Mouse (Mus musculus) right cerebral cortex, postnatal 36 days (tissue): ENCODE results near the gene Syde2.

Experiments used
- DNase-seq, 2 experiments: peaks; one replicate each; pipeline ENCODE4 v3.0.0; 2022; ENCODE audit warnings: low spot score in 2 of 2, mixed read lengths in 1 of 2

The Syde2 gene

DNA sequence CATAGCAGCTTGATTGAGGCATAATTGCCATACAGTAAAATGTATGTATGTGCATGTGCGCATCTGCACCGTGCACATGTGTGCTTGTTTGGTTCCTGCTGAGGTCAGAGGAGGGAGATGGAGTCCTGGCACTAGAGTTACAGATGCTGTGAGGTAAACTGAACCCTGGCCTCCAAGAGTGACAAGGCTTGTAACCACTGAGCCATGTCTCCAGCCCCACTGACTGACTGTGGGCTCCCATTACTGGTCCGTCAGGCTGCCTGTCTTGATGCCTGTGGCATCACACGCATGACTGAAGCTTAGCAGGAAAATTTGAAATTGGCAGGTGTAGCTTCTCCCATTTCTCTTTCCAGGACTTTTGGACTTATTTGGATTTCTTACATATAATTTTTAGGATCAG lies 23.1 kb downstream of the Syde2 start:
- no peak for DNase-seq

GRCm38 (mm10) chr3:146011544-146012218 lies 24.0 kb downstream of the Syde2 start:
- no peak for DNase-seq

DNA sequence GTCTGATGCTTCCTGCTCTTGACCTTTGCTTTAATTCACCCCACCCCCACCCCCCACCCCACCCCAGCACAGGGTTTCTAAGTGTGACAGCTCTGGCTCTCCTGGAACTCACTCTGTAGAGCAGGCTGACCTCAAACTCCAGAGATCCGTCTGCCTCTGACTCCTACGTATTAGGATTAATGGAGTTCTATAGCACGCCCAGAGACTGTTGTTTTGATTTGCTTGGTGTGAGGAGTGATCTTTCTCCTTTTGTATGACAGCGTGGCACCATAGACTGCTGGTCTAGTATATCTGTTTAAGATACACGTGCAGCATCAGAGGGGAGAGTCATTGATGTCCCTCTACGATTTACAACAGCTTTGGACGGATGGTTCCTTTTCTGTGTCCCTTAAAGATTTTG lies 25.8 kb downstream of the Syde2 start:
- DNase-seq, result no peak

GRCm38 (mm10) chr3:146014321-146014720 lies 26.7 kb downstream of the Syde2 start:
- no peak for DNase-seq

DNA sequence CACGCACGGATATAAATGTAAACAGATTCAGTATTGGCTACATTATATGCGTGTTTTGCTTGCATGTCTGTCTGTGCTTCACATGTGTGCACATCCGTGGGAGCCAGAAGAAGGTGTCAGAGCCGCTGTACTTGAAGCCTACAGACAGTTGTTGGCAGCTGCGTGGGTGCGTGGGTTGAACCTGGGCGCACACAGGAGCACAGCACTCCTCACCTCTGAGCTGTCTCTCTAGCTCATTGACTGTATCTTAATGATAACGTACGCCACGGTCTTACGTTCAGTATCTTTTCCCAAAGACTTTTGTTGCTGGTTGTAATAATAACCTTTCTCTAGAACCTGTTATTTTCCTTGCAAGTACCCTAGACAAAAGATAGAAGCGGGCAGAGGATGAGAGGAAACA lies 29.3 kb downstream of the Syde2 start:
- no peak for DNase-seq

DNA sequence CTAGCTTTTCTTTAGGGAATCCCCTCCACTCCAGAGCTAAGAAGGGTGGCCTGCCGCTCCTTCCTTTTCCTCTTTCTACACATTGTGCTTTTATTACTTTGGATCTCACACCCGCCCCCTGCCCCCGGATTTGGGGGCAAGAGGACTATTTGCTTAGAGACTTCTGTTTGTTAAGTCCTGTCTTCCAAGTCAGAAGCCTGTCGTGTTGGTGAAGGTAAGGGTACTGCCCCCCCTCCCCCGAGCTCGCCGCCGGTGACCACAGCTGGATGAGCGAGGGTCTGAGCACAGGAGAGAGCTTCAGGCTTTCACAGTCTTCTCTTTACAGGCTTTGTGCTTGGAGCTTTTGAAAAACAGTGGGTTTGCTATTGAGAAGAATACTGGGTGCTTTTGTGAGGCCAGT lies 29.9 kb downstream of the Syde2 start:
- DNase-seq, result no peak

DNA sequence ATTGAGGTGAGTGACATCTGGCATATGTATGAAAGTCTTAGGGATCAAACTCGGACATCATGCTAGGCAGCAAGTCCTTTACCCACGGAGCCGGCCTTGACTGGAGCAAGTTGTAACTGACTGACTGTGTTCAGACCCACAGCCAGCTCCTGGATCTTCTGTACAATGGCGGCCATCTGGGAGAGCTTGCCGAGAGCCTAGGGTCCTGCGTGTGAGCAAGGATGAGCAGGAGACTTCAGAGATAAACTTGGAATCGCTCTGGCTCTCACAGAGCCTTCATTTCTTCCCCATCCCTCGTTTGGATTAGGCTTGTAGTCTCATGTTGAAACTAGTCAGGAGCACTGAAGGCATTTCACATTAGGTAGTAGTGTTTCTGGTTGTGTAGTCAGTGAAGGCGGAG lies 34.6 kb downstream of the Syde2 start:
- DNase-seq, result no peak

DNA sequence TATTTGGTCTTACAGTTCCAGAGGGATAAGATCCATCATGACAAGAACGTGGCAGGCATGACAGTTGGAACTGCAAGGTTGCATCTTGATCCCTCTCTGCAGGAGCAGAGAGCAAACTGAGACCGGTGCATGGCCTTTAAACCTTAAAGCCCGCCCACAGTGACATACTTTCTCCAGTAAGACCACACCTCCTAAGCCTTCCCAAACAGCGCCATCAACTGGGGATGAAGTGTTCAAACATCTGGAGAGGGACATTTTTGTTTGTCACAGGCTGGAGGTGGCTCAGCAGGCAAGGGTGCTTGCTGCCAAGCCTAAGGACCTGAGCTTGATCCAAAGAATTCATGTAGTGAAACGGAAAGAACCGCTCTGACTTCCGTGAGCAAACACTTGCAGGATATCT lies 37.1 kb downstream of the Syde2 start:
- DNase-seq, result no peak

- DNase-seq, result no peak
These were observed 37.8 kb downstream of the Syde2 start for GRCm38 (mm10) chr3:146025499-146025898.

- no peak for DNase-seq
These were observed 39.4 kb downstream of the Syde2 start for GRCm38 (mm10) chr3:146027116-146027515.

GRCm38 (mm10) chr3:146028406-146028805 lies 40.7 kb downstream of the Syde2 start:
- DNase-seq, result no peak

DNA sequence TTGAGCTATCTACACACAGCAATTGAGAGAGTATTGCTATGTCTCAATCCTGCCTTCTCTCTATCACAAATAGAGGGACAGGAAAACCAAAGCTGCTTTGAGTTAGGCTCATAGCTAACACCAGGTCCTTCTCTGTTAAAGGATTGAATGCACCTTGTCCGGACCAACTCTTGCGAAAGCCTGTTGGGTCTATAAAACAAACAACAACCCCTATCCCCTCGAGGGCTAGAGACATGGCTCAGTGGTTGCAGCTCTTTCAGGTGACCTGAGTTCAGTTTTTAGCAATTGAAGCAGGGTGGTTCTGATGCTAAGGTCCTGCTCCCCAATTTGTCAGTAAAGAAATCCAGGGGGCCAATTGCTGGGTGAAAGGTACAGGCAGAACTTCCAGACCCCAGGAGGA lies 41.6 kb downstream of the Syde2 start:
- no peak for DNase-seq

DNA sequence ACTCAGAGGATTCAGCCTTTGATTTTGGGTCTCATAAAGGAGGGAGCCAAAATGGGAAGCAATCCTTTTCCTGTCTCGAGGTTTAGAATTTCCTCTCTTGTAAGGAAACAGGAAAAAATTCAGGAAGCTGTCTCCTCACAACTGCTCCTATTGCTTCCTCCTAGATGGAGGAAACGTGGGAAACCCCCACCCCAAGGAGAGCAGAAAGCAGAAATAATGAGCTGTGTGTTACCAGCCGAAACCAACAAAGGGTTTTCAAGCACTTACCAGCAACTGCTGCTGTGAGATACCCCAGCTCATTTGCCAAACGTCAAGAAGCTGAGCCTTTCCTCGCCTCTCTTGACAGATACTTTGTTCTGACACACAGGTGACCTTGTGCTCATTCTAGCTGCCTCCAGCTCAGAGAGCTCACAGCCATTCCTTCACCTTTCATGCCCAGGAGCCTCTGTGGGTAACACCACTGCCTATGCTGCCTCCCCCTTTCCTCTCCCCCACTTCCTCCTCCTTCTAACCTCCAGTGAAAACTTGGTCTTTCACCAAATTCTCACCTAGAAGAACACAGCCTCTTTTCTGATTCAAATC lies 42.7 kb downstream of the Syde2 start:
- no peak for DNase-seq

DNA sequence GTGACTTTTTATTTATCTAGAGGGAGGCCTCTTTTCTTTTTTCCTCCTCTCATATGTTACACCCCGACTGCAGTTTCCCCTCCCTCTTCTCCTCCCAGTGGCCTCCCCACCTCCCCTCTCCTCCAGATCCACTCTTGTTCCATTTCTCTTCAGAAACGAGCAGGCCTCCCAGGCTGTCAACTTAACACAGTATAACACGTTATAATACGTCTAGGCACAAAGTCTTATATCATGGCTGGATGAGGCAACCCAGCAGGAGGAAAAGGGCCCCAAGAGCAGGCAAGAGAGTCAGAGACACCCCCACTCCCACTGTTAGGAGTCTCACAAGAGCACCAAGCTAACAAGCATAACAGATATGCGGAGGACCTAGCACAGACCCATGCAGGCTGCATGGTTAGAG lies 45.3 kb downstream of the Syde2 start:
- DNase-seq, result no peak

GRCm38 (mm10) chr3:146037906-146038305 lies 50.2 kb downstream of the Syde2 start:
- DNase-seq, result no peak

- DNase-seq, result no peak
These were observed 51.6 kb downstream of the Syde2 start for GRCm38 (mm10) chr3:146039132-146039903.

GRCm38 (mm10) chr3:146041382-146041781 lies 53.7 kb downstream of the Syde2 start:
- DNase-seq, result no peak

GRCm38 (mm10) chr3:146044977-146045376 lies 57.3 kb downstream of the Syde2 start:
- no peak for DNase-seq

- DNase-seq, result no peak
These were observed 58.4 kb downstream of the Syde2 start for GRCm38 (mm10) chr3:146046076-146046475.

DNA sequence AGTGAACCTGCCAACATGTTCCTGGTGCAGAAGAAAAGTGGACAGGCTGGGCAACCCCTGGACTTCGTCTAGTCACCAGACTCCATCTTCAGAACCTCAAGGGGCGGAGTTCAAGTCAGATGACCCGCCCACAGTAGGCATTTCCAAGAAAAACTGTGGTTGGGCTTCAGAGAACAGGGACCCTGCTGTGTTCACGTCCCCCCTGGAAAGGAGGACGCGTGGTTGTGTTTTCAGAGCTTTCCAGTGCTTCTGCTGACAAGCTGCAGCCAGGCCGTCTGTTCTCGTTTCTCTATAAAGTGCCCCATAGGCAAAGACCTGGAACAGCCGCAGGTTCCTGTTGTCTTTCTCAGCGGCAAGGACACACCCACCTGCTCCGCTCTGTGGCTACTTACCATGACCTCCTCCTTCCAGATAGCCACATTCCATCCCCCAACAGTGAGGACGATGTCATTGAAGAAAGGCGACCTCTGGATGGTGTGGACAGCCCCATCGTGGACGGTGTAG lies 60.1 kb downstream of the Syde2 start:
- DNase-seq, result no peak

DNA sequence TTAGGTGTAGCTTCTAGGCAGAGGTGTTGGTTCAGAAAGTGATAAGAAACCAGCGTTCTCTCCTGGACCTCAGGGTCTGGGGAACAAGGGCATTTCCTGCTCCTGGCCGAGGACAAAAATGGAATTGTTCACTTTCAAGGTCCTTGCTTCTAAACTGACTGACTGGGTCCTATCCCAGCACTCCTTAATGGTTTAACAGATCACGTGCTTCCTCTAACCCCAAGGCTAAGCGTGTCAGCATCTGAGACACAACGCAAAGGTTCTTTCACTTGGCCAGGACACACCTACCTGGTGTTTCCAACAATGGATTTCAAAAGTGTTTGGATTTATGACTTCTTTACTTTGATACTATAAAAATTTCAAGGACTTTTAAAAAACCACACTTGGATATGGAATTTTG lies 62.3 kb downstream of the Syde2 start:
- no peak for DNase-seq

DNA sequence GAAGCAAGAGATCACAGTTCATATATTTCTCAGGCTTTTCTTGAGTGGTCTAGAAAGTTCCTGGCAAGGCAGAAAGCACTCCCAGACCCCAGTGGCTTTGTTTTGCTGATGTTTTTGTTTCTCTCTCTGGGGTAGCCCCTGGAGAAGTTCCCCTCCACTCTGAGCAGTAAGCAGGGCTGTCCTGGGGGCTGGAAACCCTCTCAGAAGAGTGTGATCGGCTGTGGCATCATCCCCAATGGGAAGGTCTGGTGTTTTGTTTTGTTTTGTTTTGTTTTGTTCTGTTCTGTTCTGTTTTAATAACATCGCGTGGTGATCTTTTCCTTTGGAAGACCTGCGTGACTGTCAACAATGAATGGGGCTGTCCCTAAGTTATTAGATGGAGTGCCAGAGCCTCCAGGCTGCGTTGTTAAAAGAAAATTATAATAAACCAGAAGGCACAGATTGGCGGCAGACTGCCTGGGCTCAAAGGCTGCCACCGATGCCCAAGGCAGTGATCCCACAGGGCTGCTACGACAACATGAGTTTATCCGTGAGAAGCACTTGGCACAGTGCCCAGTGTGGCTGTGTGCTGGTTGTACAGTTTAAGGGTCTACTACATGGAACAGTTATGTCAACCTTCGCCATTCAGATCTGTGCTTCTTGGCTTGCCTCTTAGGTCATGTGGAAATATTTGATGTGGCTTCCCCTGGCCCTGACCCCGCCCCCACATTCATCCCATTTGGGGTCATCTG lies 63.8 kb downstream of the Syde2 start:
- no peak for DNase-seq
